In genomic region chr4:32288036-32288860, GRCm38 (mm10) we compare ENCODE assay signal across 8 mouse cellular contexts. TPM values are rescaled to one million over a fixed set of nuclear protein-coding genes. Genes with fewer than 3 reads are reported as not detected.
DNase-seq lines count a peak whose midpoint lies in the region; ATAC-seq lines count a peak whose summit lies in the region.

No protein-coding gene starts in this region.

- no peaks in the 10 kb centered on the region for H3K36me3 ChIP-seq in midbrain, embryonic 13.5 days
- H3K36me3 ChIP-seq in midbrain, embryonic 11.5 days (ENCODE audit: control insufficient read depth, insufficient read depth, low read length): no peaks in the 10 kb centered on the region
- no peaks in the 10 kb centered on the region for H3K36me3 ChIP-seq in heart, embryonic 12.5 days
- H3K36me3 ChIP-seq in neural tube, embryonic 14.5 days (ENCODE audit: control insufficient read depth, insufficient read depth, low read length): no peaks in the 10 kb centered on the region

- no peak overlapping the region for H3K9ac ChIP-seq in midbrain, embryonic 13.5 days (replicated peaks)
- H3K9ac ChIP-seq in midbrain, embryonic 11.5 days (ENCODE audit: low read length): no peak overlapping the region
- peak overlapping the region; percentile 41; the same call in 1 of the 2 replicates for H3K9ac ChIP-seq in heart, embryonic 12.5 days
- H3K9ac ChIP-seq in neural tube, embryonic 14.5 days (replicated peaks; ENCODE audit: low read depth, low read length): no peak overlapping the region; the same call in 1 of the 2 replicates

- ATAC-seq in midbrain, embryonic 13.5 days: peak; percentile 21; the same call in 1 of the 2 replicates
- no peak for ATAC-seq in midbrain, embryonic 11.5 days (ENCODE audit: low FRiP score)
- ATAC-seq in heart, embryonic 12.5 days (ENCODE audit: insufficient number of reproducible peaks, low FRiP score): 0 out of 2 replicates have a peak, but pooled peaks have one; percentile 46
- peak; percentile 52; the same call in 1 of the 2 replicates for ATAC-seq in neural tube, embryonic 14.5 days (ENCODE audit: low read depth)

- intact Hi-C loops in left cerebral cortex, postnatal 14 days (cut with DNase I): no loop called here

- H3K4me1 ChIP-seq in midbrain, embryonic 13.5 days (replicated peaks): peaks cover 42% of the 10 kb centered on the region
- H3K4me1 ChIP-seq in midbrain, embryonic 11.5 days (ENCODE audit: control insufficient read depth, insufficient read depth, low read length): peaks cover 6% of the 10 kb centered on the region; the same call in 1 of the 2 replicates
- peaks cover 41% of the 10 kb centered on the region for H3K4me1 ChIP-seq in heart, embryonic 12.5 days (replicated peaks)
- peaks cover 25% of the 10 kb centered on the region for H3K4me1 ChIP-seq in neural tube, embryonic 14.5 days (ENCODE audit: control insufficient read depth, insufficient read depth, low read length)

- DNase-seq in midbrain, embryonic 11.5 days (ENCODE audit: low spot score, missing footprints): no peak
- DNase-seq in cerebellum, adult 9-10 months: peak; percentile 66
- DNase-seq in kidney, postnatal 25 days: peak; percentile 66 to 76
- DNase-seq in frontal cortex, postnatal 36 days (ENCODE audit: low spot score in 2 of 2): no peak
- no peak for DNase-seq in left cerebral cortex, postnatal 14 days (ENCODE audit: low spot score in 2 of 2)

- no peaks in the 10 kb centered on the region for H3K27me3 ChIP-seq in midbrain, embryonic 13.5 days
- H3K27me3 ChIP-seq in midbrain, embryonic 11.5 days (ENCODE audit: control insufficient read depth, insufficient read depth, low read length): no peaks in the 10 kb centered on the region
- no peaks in the 10 kb centered on the region for H3K27me3 ChIP-seq in heart, embryonic 12.5 days (replicated peaks)
- H3K27me3 ChIP-seq in neural tube, embryonic 14.5 days (ENCODE audit: control insufficient read depth, insufficient read depth, low read length): no peaks in the 10 kb centered on the region

- H3K27ac ChIP-seq in midbrain, embryonic 13.5 days: peak overlapping the region; percentile 51; the same call in 1 of the 2 replicates
- H3K27ac ChIP-seq in midbrain, embryonic 11.5 days (ENCODE audit: low read depth, low read length): no peak overlapping the region
- peak overlapping the region; percentile 30 for H3K27ac ChIP-seq in heart, embryonic 12.5 days (ENCODE audit: poor library complexity, severe bottlenecking)
- no peak overlapping the region for H3K27ac ChIP-seq in neural tube, embryonic 14.5 days (ENCODE audit: low read depth, low read length)

- H3K4me3 ChIP-seq in midbrain, embryonic 13.5 days (replicated peaks): no peak overlapping the region
- no peak overlapping the region for H3K4me3 ChIP-seq in midbrain, embryonic 11.5 days (ENCODE audit: low read depth, low read length)
- peak overlapping the region; percentile 1; the same call in 1 of the 2 replicates for H3K4me3 ChIP-seq in heart, embryonic 12.5 days
- H3K4me3 ChIP-seq in neural tube, embryonic 14.5 days (ENCODE audit: low read depth, low read length): no peak overlapping the region

- H3K9me3 ChIP-seq in midbrain, embryonic 13.5 days: no peaks in the 10 kb centered on the region
- H3K9me3 ChIP-seq in midbrain, embryonic 11.5 days (ENCODE audit: control insufficient read depth, low read length): no peaks in the 10 kb centered on the region
- no peaks in the 10 kb centered on the region for H3K9me3 ChIP-seq in heart, embryonic 12.5 days (replicated peaks)
- no peaks in the 10 kb centered on the region for H3K9me3 ChIP-seq in neural tube, embryonic 14.5 days (ENCODE audit: control insufficient read depth, low read length)

- WGBS in midbrain, embryonic 13.5 days: 50% methylated on average over 11 of the region's 11 CpGs
- 59% methylated on average over 11 of the region's 11 CpGs for WGBS in midbrain, embryonic 11.5 days
- 19% methylated on average over 11 of the region's 11 CpGs for WGBS in heart, embryonic 12.5 days
- 47% methylated on average over 11 of the region's 11 CpGs for WGBS in neural tube, embryonic 14.5 days

- H3K4me2 ChIP-seq in midbrain, embryonic 13.5 days (replicated peaks): no peak overlapping the region
- no peak overlapping the region for H3K4me2 ChIP-seq in midbrain, embryonic 11.5 days
- peak overlapping the region; percentile 45 for H3K4me2 ChIP-seq in heart, embryonic 12.5 days
- H3K4me2 ChIP-seq in neural tube, embryonic 14.5 days (ENCODE audit: low read depth, low read length): no peak overlapping the region

RNA-seq across cellular contexts. Expression of gene Bach2, which starts 49.6 kb away (rescaled TPM):
- polyA plus RNA-seq in midbrain, embryonic 13.5 days (2015; fragmentation: Nextera tagmentation; extraction: Ambion mirVana): 21.3 and 22.7 TPM in 2 replicates
- 11.2 and 13.2 TPM in 2 replicates for polyA plus RNA-seq in midbrain, embryonic 11.5 days (2014; fragmentation: Nextera tagmentation; extraction: Ambion mirVana)
- 7.0 and 8.6 TPM in 2 replicates for polyA plus RNA-seq in heart, embryonic 12.5 days (2016; fragmentation: Nextera tagmentation; extraction: Ambion mirVana)
- 32.4 and 40.0 TPM in 2 replicates for polyA plus RNA-seq in neural tube, embryonic 14.5 days (2014; fragmentation: Nextera tagmentation; extraction: Ambion mirVana)
- total RNA-seq in left cerebral cortex, postnatal 14 days (2021): 10 to 100 TPM; 22.4 to 24.8 TPM

Comparison
In these comparisons a context has a peak if more than half of its experiments do, and no peak if none do; other contexts are left out.
1. H3K27ac ChIP-seq: peak in midbrain, embryonic 13.5 days (single experiment) and heart, embryonic 12.5 days (single experiment); none in midbrain, embryonic 11.5 days (single experiment) and neural tube, embryonic 14.5 days (single experiment).
2. DNase-seq: peak in cerebellum, adult 9-10 months (single experiment) and kidney, postnatal 25 days (2 of 2); none in midbrain, embryonic 11.5 days (single experiment), frontal cortex, postnatal 36 days (0 of 2) and left cerebral cortex, postnatal 14 days (0 of 2).